Mouse (Mus musculus): ENCODE data around the gene Sptan1. TPM values are rescaled to one million over a fixed set of nuclear protein-coding genes. Genes with fewer than 3 reads are reported as not detected.

The Sptan1 gene
- total RNA-seq, 2 experiments from 2014 or later = 90.6 to 96.0 TPM

DNA sequence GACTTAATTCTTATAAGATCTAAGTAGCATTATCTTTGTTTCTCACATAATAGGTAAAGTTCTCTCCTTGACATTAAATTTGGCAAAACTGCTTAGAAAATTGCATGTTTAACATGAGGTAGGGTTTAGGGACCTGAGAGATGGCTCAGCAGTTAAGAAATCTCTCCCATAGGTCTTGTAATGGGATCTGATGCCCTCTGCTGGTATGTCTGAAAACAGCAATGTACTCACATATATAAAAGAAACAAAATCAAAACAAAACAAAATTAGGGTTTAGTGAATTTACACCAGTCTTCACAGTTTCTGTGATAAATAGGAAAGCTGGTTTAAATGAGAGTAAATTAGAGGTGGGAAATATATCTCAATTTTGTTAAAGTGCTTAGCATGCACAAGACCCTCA lies 11.9 kb downstream of the Sptan1 start:
- intact Hi-C loops (cut with DNase I; ENCODE audit: low total_unique reads) = no loop called here
- peak; percentile 17 for DNase-seq

DNA sequence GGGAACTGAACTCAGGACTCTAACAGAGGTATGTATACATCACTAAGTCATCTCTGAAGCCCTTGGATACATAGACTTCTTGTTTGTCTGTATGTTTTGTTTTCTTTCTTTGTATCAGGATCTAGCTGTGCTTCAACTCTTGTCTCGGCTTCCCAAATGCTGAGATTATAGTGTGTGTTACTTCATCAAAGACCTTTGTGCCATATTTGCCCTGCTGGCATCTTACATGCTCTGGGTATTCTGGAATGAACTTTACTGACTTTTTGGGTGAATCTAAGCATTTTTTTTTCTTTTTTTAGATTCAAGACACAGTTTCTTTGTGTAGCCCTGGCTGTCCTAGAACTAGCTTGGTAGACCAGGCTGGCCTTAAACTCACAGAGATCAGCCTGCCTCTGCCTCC lies 15.3 kb downstream of the Sptan1 start:
- DNase-seq = no peak
- intact Hi-C loops (cut with DNase I; ENCODE audit: low total_unique reads) = loop anchor here (5.0 kb wide), 1 partner anchor 43 kb away; the partner anchor contains the start of gene Gle1

DNA sequence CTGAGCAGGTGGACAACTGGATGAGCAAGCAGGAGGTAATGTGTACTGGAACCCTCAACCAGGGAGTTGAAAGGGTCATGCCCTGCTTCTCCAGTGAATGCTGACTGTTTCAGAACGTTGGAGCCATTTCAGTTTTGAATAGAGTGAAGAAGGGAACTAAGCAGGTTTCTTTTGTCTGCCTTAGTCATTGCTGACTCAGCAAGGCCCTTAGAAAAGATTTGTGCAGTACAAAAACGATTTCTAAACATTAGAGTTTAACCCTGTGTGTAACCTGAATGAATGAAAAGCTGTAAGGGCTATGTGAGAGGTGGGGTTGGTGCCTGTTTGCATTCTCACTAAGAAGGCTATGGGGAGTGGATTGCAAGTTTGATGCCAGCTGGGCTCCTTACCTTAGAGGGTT lies 26.6 kb downstream of the Sptan1 start:
- intact Hi-C loops (cut with DNase I; ENCODE audit: low total_unique reads) = no loop called here
- no peak for DNase-seq

DNA sequence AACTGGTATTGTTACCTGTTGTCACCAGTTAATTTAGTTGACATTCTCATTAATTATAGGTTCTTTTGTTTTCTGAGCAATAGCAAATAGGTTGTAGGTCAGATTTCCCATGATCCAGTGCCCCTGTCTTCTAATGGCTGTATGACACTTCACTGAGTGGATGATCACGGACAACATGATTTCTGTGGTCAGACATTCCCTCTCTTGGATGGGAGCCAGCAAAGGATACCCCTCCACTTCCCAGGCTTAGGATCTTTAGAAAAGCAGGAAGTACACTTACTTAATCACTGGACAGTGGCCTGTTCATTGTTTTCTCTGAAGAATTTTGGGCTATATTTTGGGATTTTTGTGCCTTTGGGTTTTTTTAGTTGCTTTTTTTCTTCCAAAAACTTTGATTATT lies 43.7 kb downstream of the Sptan1 start:
- DNase-seq = no peak
- intact Hi-C loops (cut with DNase I; ENCODE audit: low total_unique reads) = no loop called here

DNA sequence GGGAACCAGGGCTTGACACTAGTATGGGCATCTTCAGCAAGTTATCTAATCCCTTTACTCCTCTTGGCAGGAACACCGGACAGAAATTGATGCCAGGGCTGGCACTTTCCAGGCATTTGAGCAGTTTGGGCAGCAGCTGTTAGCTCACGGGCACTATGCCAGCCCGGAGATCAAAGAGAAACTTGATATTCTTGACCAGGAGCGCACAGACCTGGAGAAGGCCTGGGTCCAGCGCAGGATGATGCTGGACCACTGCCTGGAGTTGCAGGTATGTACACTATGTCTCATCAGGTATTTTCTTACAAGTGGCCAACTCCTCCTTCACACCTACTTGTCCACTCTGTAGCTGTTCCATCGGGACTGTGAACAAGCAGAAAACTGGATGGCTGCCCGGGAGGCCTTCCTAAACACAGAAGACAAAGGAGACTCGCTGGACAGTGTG lies 45.5 kb downstream of the Sptan1 start:
- peak; percentile 77 for DNase-seq
- intact Hi-C loops (cut with DNase I; ENCODE audit: low total_unique reads) = no loop called here

DNA sequence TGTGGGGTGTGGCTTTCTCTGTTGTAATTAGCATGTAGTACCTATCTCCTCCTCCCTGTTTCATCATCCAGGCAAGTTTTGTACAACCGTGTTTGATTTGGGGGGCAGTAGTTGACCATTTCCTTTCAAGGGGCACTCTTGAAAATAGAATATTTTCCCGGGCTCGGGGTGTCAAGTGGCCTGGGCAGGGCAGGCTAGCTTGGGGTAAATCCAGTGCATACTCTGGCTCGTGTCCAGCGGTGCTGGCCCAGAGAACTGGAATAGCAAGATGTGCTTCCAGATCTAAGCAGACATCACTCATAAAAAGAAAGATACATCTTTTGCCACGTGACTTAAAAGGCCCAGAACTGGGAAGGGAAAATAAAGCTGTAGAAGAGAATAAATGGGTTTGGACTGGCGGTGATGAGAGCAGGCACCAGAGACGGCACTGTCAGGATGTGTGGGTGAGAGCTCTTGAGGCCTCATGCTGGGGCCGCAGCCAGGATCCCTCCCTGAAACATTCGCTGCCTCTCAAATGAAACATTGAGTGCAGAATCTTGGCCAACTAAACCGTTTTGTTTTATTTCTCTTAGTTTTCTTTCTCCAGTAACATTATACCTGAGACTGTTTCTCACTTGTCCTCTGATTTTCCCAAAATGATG lies 49.1 kb downstream of the Sptan1 start:
- DNase-seq = peak; percentile 59
- intact Hi-C loops (cut with DNase I; ENCODE audit: low total_unique reads) = no loop called here

DNA sequence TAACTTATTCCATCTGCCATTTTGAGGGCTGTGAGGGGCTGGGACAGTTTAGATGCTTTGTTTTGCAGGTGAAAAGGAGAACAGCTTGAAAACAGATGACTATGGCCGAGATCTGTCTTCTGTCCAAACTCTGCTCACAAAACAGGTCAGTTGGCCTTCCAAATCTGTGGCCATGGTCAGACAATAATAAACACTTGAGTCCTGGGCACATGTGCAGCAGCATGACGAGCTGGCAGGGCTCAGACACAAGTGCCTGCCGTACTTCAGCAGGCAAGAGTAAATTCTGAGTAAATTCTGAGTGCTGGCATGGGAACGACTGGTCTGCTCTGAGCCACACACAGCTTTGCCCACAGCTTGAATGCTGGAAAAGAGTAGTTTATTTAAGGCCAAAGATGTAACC lies 60.1 kb downstream of the Sptan1 start:
- intact Hi-C loops (cut with DNase I; ENCODE audit: low total_unique reads) = no loop called here
- no peak for DNase-seq

DNA sequence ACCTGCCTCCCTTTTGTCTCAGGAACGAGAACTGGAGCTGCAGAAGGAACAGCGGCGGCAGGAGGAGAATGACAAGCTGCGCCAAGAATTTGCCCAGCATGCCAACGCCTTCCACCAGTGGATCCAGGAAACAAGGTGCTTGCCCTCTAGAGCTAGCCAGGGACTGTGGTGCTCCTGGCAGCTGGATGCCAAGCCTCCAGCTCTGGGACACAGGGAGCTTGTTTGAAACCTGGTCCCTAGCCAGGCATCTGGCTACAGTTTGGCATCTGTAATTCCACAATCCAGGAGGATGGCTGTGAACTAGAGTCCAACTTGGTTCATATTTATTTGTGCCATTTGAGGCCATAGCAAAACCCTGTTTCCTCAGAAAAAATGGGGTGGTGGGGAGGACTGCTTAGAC lies 61.6 kb downstream of the Sptan1 start:
- intact Hi-C loops (cut with DNase I; ENCODE audit: low total_unique reads) = no loop called here
- no peak for DNase-seq

DNA sequence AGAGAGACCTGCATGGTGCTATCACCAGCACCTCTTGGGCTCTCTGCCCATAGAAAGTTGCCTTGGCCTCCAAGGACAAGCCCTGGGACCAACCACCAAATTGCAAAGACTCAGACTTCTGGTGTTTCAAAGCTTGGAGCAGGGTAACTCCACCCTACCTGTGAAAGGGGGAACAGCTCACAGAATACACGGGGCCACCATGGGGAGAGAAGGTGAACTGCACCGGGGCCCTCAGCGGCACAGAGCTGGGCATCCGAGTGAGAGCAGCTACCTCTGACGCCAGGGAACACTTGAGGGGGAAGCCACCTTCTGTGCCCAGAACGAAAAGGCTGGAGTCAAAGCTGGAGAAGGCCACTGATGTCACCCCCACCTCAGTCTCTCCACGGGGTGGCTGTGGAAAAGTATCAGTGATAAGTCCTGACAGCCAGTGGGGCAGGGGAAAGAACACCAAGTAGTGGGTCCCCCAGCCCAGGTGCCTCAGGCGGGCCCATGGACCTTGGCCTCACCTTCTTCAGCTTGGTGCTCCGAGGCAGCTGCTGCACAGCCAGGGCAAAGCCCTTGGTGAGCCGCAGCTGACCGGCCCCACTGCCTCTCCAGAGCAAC lies 67.0 kb downstream of the Sptan1 start:
- intact Hi-C loops (cut with DNase I; ENCODE audit: low total_unique reads) = no loop called here
- DNase-seq = no peak

DNA sequence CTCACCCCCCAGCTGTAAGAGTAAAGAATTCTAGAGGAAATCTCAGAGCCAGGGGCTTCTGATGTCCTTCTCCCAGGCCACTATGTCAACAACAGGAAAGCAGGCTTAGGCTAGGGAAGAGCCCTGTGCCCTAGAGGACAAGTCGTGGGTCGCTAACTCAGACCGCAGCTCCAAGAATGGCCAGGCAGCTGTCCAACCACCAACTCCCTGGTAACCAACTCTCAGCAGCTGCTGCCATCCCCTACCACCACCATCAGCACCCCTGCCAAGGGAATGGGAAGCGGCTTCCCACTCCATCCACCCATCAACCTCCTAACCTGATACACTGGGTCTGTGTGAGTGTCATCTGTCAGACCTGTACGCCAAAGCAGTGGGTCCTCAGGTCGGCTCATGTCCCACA lies 67.6 kb downstream of the Sptan1 start:
- no peak for DNase-seq

DNA sequence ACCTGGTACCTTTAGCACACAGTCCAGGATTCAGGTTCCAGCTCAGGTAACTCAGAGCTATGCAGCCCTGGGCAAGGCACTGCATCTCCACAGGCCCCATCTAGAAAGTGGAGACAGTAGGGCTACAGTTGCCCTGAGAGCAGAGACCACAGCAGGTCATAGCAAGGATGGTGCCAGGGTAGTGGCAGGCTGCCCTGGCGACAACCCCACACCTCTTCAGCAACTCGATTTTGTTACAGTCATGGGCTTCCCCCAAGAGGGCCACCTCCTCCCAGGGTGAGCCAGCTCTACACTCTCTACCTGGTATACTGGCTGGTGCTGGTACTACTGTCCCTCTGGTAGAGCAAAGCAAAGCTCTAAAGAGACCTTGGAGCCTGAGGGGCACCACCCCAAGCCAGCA lies 72.4 kb downstream of the Sptan1 start:
- no peak for DNase-seq
- intact Hi-C loops (cut with DNase I; ENCODE audit: low total_unique reads) = no loop called here

More for the DNA sequence above, 67.6 kb downstream of the Sptan1 start:
- intact Hi-C loops (cut with DNase I; ENCODE audit: low total_unique reads) = no loop called here

DNA sequence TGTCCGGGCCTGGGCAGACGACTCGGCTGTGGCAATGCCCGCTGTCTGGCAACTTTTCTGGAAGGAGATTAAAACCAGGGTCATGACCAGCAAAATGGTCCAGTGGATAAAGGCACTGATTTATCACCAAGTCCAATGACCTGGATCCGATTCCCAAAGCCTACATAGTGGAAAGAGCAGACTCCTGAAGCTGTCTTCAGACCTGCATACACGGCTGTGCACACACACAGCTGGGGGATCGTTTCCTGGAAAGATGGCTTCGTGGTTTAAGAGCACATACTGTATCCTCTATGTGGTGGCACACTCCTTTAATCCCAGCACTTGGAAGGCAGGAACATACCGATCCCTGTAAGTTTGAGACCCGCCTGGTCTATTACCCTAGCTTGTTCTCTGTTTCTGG lies 73.0 kb downstream of the Sptan1 start:
- no peak for DNase-seq
- intact Hi-C loops (cut with DNase I; ENCODE audit: low total_unique reads) = no loop called here

DNA sequence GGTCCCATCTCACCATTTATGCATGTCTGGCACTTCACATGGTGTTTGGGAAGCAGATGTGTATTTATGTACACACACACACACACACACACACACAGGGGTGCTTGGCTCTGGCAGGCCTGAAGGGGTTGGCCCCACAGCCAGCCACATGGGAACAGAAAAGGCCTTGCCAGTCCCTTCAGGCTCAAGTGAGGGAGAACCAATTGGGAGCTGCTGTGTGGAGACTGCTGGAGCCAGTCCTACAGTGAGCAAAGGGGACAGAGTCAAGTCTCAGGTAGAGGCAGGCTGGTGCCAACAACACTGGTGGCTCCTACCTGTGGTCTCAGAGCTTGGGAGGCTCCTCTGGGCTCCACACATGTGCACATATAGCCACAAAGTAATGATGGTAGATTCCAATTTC lies 74.3 kb downstream of the Sptan1 start:
- no peak for DNase-seq
- intact Hi-C loops (cut with DNase I; ENCODE audit: low total_unique reads) = no loop called here

DNA sequence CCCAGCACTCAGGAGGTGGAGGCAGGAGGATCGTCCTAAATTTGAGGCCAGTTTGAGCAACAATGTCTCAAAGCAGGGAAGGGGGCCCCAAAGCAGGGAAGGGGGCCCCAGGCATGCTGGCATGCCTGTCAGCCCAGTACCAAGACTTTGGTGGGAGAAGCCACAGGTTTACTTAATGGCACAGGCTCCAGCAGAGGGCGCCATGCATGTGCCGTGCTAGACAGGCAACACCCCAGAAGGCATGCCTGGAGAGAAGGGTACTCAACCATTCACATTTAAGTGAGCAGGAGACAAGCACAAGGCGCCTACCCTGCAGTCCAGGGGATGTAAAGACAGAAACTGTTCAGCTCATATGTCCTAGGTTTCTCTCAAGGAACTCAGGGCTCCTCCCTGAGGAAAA lies 77.1 kb downstream of the Sptan1 start:
- intact Hi-C loops (cut with DNase I; ENCODE audit: low total_unique reads) = no loop called here
- DNase-seq = peak; percentile 84

DNA sequence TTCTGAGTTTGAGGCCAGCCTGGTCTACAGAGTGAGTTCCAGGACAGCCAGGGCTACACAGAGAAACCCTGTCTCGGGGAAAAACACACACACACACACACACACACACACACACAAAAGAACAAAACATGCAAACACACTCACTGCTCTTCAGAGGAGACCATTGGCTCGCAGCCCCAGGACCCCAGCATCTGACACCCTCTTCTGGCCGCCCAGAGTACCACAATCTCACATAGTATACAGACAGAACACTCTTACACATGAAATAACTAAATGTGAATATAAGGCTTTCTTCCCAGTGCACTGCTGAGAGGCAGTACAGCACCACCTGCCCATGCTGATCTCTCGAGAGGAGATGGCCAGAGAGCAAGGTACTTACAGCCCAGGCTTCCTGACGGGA lies 79.2 kb downstream of the Sptan1 start:
- no peak for DNase-seq
- intact Hi-C loops (cut with DNase I; ENCODE audit: low total_unique reads) = no loop called here

DNA sequence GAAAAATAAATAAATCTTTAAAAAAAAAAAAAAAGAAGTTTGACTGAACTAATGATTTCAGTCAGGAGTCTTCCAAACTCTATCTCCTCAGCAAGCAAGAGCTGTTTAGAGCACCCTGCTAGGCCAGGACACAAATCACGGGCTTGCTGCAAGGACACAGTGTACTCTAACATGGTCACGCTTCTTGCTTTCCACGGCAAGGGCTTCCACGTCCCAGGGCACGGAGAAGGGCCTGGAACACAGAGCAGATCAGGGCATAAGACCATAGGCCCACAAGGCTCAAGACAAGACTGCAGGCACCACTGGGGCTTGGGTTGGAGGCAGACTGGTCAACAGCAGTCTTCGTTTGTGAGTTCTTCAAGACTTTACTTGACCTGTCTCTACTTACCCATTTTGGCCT lies 81.8 kb downstream of the Sptan1 start:
- intact Hi-C loops (cut with DNase I; ENCODE audit: low total_unique reads) = loop anchor here (5.0 kb wide), 1 partner anchor 50 kb away; no protein-coding TSS in a partner anchor
- no peak for DNase-seq

DNA sequence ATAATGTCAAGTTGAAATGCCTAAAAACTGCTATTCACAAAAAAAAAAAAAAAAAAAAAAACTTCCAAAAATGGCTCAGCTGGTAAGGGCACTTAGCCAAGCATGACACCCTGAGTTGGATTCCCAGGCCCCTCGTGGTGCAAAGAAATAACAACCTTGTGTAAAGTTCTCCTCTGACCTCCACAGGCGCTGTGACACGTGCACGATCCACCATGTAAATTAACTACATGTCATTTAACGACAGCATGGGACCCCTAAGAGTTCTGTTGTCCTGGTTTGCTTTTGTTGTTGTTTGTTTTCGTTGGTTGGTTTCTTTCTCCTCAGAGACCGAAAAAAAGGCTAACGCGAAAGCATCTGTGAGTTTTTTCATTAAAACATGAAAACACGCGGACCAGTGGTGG lies 82.7 kb downstream of the Sptan1 start:
- DNase-seq = no peak
- intact Hi-C loops (cut with DNase I; ENCODE audit: low total_unique reads) = loop anchor here (5.0 kb wide), 1 partner anchor 49 kb away; no protein-coding TSS in a partner anchor

DNA sequence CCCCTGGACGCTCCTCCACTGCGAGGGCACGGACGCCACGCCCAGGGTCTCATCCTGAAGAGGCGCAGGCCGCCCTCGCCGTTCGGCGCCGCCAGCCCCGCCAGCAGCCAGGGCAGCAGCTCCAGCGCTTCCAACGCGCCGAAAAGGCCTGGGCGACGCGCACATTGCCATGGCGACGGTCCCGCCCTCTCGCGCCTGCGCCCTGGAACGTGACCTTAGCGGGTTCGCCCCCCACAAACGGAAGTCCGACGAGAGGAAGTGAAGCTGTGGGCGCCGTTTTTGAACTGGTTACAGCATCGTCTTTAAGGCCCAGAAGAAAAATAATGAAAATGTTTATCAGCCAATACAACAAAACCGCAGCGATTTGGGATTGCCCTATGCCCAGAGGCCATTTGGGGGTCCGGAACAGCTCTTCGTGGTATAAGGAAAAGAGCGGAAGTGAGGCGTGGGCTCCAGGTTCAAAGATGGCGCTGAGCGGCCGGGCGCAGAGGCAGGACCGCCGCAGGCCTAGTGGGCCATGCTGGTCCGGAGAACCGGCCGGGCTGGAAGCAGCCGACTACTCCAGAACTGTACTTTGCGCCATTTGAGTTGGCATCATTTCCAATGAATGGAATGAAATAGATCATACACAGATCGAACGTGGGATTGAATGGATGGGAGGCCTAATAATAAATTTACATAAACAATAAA lies 83.5 kb downstream of the Sptan1 start, which contains the start of gene Wdr34:
Wdr34 (minus strand) TSS at position 183 of the 690 bp plus-strand sequence.
- DNase-seq = peak; percentile 98
- intact Hi-C loops (cut with DNase I; ENCODE audit: low total_unique reads) = loop anchor here (5.0 kb wide), 1 partner anchor 48 kb away; no protein-coding TSS in a partner anchor

DNA sequence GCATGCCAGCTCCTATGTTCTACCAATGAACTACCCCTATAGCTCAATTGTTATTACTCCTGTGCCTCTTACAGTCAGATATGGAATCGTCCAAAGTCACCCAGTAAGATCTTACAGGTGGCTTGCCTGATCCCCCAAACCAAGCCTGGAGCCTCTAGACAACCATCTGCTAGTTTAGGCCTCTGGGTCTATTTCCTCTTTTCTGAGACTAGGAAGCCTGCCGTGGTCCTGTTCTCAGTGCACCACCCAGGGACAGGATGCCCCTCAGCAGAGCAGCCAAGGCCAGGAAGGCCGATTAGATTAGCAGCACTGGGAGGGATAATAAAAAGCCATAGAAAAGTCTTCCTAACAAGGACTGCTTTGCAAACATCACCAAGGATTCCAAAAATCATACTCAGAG lies 84.5 kb downstream of the Sptan1 start:
- intact Hi-C loops (cut with DNase I; ENCODE audit: low total_unique reads) = loop anchor here (5.0 kb wide), 1 partner anchor 47 kb away; no protein-coding TSS in a partner anchor

DNA sequence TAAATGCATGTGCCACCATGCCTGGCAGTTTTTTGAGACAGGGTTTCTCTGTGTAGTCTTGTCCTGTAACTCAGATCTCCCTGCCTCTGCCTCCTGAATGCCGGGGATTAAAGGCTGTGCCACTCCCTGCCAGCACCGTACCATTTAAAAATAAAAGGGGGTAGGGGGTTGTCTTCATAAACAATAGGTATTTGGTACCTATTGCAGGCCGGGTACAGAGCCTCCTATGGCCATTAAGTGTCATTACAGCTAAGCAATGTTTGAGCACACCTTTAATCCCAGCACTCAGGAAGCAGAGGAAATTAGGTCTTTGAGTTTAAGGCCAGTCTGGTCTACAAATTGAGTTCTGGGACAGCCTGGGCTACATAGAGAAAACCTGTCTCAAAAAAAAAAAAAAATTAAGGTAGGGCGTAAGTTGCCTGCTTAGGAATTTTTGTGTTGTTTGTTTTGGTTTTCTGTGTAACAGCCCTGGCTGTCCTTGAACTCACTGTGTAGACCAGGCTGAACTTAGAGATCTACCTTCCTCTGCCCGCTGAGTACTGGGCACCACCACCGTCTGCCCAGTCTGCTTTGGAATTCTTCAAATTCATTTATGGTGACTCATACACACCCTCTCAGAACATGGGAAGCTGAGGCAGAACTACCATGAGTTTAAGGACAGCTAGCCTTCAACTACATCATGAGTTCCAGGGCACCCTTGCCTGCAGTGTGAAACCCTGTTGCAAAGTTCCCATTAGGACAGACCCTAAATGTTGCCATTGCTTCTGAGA lies 86.8 kb downstream of the Sptan1 start:
- intact Hi-C loops (cut with DNase I; ENCODE audit: low total_unique reads) = no loop called here
- no peak for DNase-seq

More for the DNA sequence above, 84.5 kb downstream of the Sptan1 start:
- no peak for DNase-seq
